Mouse (Mus musculus): ENCODE results near the gene Stub1.
A peak's percentile ranks its signal among the peaks of the same experiment; 100 is the strongest.
"Not testable (repeated sequence)": the region's sequence is repeated elsewhere in the genome, so short reads cannot be mapped to it uniquely, and the experiment has no call there.

Stub1 gene

DNA sequence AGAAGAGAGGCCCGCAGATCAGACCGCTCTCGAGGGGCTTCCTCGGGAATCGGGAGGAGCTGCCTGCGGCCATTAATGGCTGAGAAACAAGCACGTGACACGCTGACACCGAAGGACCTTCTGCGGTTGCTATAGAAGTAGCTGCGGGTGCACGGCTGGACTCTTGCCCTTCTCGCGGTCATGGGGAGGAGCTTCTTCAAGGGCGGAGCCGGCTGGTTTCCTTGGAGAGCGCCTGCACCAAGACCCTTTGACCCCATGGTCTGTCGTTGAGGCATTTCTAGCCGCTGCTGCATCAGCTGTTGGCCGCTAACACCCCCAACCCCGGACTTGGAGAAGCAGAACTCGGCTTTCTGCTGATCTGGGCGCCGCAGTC, at the start of gene Stub1:
TSS of gene Stub1 (minus strand) at position 114 of the 373 bp plus-strand sequence.
- peak; percentile 78 for DNase-seq

DNA sequence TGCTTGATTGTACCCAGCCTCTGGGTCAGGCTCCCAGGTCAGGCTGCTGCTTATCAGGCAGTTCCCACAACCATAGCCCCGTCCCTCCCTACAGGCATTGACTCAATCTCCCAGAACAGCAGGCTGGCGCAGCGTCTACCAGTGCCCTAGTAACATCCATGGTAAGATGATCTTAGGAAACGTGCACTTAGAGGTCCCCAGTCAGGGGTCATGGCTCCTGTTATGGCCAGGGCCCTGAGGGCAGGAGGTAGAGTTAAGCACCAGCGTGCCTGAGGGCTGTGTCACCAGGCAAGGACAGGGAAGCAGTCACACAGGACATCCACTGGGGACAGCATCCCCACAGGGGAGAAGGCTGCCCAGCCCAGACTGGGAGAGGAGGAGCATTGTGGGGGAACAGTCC, 49.1 kb upstream of the Stub1 start:
- DNase-seq, result no peak

- no peak for DNase-seq
Measured at GRCm38 (mm10) chr17:25881691-25882090, 48.5 kb upstream of the Stub1 start.

DNA sequence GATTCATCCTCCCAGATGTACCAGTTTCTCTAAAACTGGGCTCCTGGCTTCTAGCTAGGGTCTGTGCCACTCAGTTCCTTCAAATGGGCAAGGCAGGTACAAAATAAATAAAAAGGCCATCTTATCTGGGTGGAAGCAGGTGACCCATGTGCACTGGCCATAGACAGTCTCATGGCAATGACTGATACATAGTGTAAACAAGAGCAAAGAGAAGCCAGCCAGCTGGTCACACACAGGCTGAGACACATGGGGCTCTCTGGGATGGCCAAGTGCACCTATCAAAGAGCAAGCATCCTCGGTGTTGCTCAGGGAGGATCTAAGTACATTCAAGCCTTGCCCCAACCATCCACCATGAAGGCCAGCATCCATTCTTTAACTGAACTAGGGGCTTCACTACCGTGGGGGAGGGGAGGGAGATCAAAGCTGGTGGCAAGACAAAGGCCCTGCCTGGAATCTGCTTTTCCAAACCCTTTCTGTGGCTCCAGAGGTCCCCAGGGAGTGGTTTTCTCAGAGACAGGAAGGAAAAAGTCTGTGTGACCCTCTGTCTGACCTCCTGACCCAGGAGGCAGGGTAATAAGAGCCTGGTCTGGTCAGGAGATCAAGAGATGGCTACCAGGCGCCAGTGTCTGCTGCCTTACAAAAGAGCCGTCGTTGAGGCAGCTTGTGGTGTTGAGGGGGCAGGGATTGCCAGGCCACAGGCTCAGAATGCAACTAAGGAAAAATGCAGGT, 47.9 kb upstream of the Stub1 start:
- DNase-seq, result no peak

- no peak for DNase-seq
Measured at GRCm38 (mm10) chr17:25880196-25880910, 47.1 kb upstream of the Stub1 start, which contains the start of gene Wfikkn1. Gene Wfikkn1 (minus strand): TSS chr17:25880858.

DNA sequence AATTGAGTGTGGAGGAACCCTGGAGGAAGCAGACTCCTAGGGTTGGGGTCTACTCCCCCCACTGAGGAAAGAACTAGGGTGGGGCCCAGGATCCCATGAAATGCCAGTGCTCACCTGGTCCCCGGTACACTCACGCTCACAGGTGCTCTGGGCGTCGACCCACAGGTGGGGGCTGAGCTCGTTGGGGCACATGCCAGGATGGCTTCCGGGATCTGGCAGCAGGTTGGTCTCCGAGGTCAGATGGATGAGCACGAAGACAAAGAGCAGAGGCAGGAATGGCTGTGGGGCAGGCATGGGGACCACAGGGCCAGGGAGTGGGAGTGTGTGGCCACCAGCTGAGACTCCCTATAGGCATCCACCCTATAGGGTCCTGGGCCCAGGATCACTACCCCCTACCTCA, 46.5 kb upstream of the Stub1 start:
- DNase-seq, result no peak

- DNase-seq, result peak; percentile 48
Measured at GRCm38 (mm10) chr17:25879261-25879660, 46.1 kb upstream of the Stub1 start.

- no peak for DNase-seq
Measured at GRCm38 (mm10) chr17:25878611-25879180, 45.5 kb upstream of the Stub1 start.

- DNase-seq, result peak; percentile 34
Measured at GRCm38 (mm10) chr17:25877741-25878610, 44.8 kb upstream of the Stub1 start.

DNA sequence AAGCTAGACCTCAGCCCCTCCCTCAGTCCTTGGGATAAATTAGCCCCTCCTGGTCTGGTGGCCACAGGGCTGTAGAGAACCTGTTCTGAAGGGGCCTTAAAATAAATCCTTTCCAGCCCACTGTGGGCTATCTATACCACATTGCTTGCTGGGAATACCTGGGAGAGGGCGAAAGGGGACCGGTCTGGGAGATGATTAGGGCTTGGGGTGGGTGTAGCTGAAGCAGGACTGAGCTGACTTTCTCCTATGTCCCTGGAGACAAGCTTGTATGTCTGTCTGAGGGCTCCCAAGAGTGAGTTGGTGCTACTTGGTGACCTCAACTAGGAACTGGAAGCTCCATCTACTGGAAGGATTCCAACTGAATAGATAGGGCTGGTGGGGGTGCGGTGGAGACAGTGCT, 43.8 kb upstream of the Stub1 start:
- no peak for DNase-seq

- DNase-seq, result no peak
Measured at GRCm38 (mm10) chr17:25876347-25876915, 43.2 kb upstream of the Stub1 start.

DNA sequence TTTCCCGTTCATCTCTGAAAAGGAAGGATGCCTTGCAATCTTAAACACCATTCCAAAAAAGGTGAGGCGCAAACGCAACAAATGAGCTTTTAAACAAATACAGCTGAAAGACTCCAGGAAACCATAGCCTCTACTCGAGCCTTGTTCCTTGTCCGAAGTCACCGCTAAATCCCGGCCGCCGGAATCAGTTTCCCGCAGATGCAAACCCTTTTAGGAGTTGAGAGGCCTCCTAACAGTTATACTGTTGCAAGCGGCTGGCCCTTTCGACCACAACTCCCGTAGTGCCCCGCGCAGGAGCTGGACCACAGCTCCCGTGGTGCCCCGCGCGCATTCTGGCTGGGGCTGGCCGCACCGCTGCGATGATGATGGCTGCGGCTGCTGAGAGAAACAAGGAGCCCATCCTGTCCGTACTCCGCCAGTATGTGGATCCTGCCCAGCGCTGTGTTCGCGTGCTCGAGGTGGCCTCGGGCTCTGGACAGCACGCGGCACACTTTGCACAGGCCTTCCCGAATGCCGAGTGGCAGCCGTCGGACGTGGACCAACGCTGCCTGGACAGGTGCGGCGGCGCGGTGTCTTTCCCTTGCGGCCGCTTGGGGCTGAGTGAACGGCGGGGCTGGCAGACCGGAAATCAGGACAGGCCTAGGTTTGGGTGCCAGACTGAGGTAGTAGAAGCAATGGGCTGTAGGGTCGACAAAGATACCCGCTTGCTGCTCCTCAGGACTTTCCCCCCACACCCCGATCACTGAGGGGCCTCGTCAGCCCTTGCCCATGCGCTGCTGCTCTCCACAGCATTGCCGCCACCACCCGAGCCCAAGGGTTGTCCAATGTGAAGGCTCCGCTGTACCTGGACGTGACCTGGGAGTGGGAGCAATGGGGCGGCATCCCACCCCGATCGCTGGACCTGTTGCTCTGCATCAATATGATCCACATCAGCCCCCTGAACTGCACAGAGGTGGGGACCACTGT, 42.2 kb upstream of the Stub1 start:
- peak; percentile 88 for DNase-seq

GRCm38 (mm10) chr17:25874721-25875170, 41.5 kb upstream of the Stub1 start, which contains the start of gene Mettl26:
Gene Mettl26 (plus strand): TSS chr17:25875074.
- peak; percentile 99 for DNase-seq

DNA sequence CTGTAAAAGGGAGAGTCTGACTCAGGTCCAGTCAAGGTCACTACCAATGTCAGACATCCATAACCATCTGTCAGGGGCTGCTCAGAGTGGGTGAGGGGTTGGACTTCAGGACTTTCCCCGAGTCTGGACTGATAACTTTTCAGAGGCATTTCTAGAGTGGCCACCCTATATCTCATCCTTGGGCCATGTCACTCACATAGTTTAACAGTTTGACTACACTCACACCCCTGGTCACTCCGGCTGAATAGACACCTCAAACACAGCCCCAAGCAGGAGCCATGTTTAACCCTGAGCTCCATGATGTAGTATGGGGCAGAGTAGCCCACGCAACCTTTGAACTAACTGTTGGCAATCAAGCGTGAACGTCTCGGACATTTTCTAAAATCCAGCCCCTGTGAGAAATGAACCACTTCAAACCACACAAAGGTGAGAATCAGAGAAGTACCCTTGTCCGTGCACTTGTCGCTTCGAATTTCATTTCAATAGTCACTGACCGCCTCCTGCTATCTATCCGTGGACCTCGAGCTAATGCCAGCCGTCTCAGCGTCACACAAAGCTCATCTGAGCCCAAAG, 41.0 kb upstream of the Stub1 start:
- no peak for DNase-seq

DNA sequence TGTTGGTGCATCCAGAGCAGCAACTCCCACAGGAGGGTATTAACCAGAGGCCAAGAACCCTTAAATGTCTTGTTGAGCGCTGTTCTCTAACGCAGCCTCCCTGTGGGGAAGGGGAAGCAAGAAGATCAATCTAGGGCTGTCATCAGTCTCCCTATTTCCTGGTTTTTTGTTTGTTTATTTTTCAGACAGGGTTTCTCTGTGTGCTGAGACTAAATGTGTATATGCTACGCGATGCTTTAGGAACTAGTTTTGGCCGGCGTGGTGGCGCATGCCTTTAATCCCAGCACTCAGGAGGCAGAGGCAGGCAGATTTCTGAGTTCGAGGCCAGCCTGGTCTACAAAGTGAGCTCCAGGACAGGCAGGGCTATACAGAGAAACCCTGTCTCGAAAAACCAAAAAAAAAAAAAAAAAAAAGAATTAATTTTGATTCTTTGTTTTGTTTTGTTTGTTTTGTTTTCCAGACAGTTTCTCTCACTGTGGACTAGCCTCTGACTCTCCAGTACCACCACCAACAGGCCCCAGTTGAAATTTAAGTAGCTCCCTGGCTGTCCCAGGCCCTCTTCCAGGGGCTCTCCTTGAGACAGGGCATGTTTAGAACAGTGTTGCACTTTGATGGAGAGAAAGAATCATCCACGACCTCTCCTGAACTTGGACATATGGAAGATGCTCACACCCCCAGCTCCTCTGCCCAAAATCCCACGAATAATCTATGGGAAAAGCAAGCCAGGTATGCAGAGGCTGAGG, 40.4 kb upstream of the Stub1 start:
- no peak for DNase-seq

- no peak for DNase-seq
Measured at GRCm38 (mm10) chr17:25872676-25873075, 39.5 kb upstream of the Stub1 start.

GRCm38 (mm10) chr17:25871566-25871965, 38.4 kb upstream of the Stub1 start:
- DNase-seq, result not testable (repeated sequence)

GRCm38 (mm10) chr17:25869954-25870353, 36.8 kb upstream of the Stub1 start:
- no peak for DNase-seq

DNA sequence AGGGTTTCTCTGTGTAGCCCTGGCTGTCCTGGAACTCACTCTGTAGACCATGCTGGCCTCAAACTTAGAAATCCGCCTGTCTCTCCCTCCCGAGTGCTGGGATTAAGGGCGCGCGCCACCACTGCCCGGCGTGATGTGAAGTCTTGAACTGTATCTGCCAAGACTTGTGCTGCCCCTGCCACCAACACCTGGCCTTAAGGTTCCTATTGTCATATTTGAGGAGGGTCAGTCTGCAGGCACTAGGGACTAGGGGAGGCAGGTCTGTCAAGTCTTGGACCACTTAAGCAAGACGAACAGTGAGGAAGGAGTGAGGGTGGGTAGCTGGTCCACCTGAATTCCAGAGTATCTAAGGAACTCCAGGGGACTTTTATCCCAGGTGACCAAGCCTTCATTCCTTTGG, 36.3 kb upstream of the Stub1 start:
- DNase-seq, result no peak

GRCm38 (mm10) chr17:25868601-25869191, 35.5 kb upstream of the Stub1 start, which contains the start of gene Mcrip2:
Gene Mcrip2 (minus strand): TSS chr17:25868764.
- DNase-seq, result peak; percentile 70

All from right cerebral cortex, postnatal 4 days (tissue).